Mouse (Mus musculus) liver, adult 2 months (tissue): Measurements from ENCODE around the gene Ska3.

ENCODE experiments used
- CTCF ChIP-seq: fragments of 200-500 bp; IDR thresholded peaks from 2 replicates; pipeline ENCODE4 v1.5.1; 2011; ENCODE audit warnings: low read depth, low read length, control low read depth
- POLR2A ChIP-seq: fragments of 200-500 bp; IDR thresholded peaks from 2 replicates; pipeline ENCODE4 v1.6.1; 2011; ENCODE audit warnings: low read length, control low read depth; ENCODE audit not compliant: insufficient read depth; ENCODE audit errors: extremely low read depth

- no peak for TF ChIP-seq POLR2A
- TF ChIP-seq CTCF = no peak
These were observed 39.3 kb upstream of the Ska3 start for GRCm38 (mm10) chr14:57865256-57865655.
